Mouse (Mus musculus) left cerebral cortex, postnatal 36 days (tissue): ENCODE measurements at regions not wholly inside any gene's neighbourhood (a gene's known extent, or its start where the extent isn't known, plus 50 kb on each side); places are given as distances from the start of the nearest gene placed in this dataset.

Experiments
- DNase-seq, 2 experiments: peaks; one replicate each; pipeline ENCODE4 v3.0.0; 2021 to 2022; ENCODE audit warnings: low spot score in 2 of 2, mixed read lengths in 1 of 2
- intact Hi-C: fragments of 180-260 bp; cut with DNase I; formaldehyde crosslinking; loops from one replicate; pipeline ENCODE4 v1.15.1; 2025

DNA sequence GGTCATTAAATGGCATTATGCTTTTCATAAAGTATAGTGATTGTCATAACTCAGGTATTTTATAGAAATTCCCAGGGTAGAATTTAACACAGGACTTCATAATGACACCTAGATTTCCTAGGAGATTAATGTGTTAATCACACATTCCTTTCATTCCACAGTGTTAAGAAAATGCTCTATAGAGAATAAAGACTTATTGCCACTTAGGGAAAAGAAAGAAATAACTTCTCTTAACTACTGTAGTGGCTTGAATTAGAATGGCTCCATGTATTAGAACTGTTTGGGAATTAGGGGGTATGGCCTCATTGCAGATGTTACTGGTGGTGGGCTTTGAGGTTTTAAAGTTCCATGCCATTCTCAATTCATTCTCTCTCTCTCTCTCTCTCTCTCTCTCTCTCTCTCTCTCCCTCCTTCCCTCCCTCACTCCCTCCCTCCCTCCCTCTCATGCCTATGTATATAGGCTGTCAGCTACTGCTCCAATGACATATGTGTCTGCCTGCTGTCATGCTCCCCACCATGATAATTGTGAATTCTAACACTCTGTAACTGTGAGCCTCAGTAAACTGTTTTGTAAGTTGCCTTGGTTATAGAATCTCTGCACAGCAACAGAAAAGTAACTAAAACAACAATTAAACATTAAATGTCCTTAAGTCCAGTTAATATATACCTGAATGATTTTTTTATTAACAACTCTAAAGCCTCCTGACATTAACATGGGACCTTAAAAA is 425.1 kb upstream of the Depdc1a start:
- no peak for DNase-seq
- intact Hi-C loops, result no loop called here

DNA sequence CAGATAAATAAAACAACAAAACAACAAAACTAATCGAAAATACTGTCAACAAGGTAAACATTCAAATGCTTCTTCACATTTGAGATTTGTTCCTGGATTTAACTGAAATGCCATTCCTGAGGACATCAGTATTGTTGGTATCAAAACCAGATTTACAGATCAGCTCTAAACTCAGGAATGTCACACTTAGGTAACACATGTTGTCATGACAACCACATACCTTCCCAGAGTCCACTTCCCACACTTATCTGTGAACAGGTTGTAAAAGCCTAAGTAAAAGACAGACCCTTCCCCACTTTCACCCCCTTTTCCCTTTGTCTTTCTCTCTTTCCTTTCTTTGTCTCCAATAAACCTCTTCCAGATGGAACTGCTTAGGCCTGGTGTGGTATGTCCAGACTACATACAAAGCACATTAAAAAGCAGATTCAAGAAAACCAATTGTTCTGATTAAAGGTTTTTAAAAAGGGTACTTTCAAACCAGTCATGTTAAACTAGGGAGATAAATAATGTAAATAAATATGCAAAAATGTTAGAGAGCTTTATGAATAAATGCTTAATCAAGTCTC is 438.2 kb upstream of the Depdc1a start:
- DNase-seq, result no peak
- intact Hi-C loops, result no loop called here

DNA sequence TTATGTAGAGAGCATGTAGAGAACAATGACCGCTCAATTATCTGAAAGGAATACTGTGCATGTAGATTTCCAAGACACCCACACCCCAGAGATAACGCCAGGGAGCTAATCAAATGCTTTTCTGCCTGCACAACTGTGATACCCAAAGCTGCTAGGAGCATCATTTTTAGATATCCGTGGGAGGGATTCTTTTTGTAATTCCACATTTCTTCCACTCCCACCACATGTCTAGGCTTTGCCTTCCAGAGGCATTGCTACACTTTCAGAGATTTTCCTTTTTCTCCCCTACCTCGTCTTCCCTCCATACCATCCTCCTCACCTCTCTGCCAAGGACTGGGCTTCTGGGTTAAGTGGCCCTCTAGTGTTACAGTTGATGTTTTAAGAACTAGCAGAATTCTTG is 460.4 kb upstream of the Depdc1a start:
- intact Hi-C loops, result loop anchor here (1.0 to 10.0 kb wide), 3 partner anchors 148 to 475 kb away; no protein-coding TSS in a partner anchor
- DNase-seq, result peak; percentile 43 to 58

DNA sequence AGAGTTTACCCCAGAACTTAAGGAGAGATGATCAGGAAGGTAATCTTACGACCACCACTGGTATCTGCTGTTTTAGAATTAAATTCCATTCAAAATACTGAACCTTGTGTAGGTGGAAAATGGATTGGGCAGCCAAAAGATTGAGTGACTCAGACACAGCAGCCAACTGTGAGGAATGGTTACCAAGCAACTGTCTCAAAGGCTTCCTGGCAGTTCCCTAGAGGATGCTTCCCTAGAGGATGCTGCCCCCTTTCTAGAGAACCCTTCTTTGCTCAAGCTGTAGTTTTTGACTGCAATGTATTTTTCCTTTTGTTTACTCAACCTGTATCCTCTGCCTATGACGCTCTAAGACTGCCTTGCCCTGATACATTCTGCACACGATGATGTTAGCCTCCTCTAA is 463.7 kb upstream of the Depdc1a start:
- intact Hi-C loops, result loop anchor here (5.0 to 10.0 kb wide), 2 partner anchors 144 to 233 kb away; no protein-coding TSS in a partner anchor
- DNase-seq, result peak; percentile 20 to 28

DNA sequence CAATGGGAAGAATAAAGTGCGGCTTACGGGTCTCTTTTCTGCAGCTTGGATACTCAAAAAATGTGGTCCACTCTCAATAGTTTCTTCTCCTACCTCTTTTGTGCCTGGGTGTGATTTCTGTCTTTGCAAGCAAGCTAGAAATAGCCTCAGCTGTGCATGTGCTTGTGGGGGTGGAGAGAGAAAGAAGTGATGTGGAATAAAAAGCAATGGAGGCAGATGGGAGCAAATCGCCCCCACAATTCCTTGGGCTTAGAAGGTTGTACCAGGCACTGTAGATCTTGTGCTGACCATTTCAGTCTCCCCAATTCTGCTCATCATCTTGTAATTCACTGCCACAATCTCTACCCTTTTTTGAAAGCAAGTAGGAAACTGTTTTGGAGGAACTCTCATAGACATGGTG is 464.6 kb upstream of the Depdc1a start:
- intact Hi-C loops, result loop anchor here (1.0 to 10.0 kb wide), 3 partner anchors 143 to 468 kb away; partner anchors contain the start of gene Lrrc7
- peak; percentile 70 to 78 for DNase-seq

DNA sequence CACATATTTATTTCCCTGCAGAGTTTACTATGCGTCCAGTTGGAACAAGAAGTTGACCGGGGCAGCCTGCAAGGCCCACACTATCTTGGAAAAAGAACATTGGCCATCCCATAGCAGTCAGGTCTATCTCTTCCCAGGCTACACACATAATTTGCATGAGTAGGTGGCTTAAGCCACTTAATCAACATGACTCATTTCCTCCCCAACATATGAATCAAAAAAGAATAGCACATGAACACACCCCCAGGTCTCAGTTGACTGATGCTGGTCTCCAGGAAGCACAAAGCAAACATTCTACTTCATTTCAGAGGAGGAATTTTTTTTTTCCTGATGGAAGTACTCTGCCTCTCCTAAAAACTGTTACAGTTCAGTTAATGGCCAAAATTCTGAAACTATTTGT is 465.3 kb upstream of the Depdc1a start:
- DNase-seq, result no peak
- intact Hi-C loops, result loop anchor here (1.0 to 10.0 kb wide), 3 partner anchors 143 to 468 kb away; partner anchors contain the start of gene Lrrc7

DNA sequence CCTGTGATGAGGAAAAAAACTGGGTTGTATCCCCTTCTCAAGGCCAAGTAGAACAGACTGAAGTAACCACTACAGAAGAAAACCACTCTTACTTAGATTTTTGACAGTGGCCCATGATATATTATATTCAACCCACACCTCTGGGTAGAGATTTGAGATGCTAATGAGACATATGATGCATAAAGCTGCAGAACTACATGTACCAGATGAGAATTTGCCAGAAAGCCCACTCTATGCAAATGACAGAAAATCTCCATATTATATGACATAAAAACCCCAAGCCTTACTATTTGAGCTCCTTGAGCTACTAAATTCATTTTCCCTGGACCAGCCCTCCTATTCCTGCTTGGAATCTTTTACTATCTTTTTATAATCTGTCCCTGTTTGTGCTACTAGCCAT is 458.4 kb upstream of the Lrrc7 start:
- no peak for DNase-seq

DNA sequence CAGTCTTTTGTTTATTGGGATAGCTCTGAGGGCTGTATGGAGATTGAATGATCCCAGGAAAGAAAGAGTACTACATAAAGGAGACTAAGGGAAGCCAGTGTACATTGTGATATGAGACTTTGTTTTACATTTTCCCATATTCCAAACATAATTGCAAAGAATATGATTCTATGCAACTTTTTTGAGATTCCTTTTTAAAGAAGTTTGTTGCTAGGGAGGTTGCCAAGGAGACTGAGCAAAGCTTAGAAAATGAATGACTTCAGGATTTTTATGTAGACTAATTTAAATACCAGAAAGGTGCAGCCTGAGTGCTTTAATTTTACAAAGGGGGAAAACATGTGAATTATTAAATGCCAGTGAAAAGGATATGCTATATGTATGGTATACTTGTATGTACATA is 455.2 kb upstream of the Lrrc7 start:
- DNase-seq, result no peak
- intact Hi-C loops, result loop anchor here (5.0 kb wide), 1 partner anchor 455 kb away; the partner anchor contains the start of gene Lrrc7

More for the DNA sequence above, 458.4 kb upstream of the Lrrc7 start:
- intact Hi-C loops, result no loop called here

DNA sequence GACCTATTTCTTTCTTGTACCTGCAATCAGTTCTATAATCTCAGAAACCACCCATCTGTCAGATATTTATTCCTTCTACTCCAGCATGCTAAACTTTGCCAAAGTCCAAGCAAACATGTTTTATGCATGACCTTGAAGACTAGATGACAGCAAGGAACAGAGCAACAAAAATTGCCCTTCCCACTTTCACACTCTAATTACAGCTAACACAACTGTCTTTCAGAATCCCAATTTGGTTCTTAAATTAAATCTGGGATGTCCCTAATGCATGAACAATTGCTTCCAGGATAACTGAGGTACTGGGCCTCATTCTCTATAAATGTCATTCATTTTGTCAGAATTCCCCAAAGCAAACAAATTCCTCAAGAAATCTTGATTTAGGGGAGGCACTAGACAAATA is 454.4 kb upstream of the Lrrc7 start:
- intact Hi-C loops, result loop anchor here (5.0 kb wide), 1 partner anchor 454 kb away; the partner anchor contains the start of gene Lrrc7

DNA sequence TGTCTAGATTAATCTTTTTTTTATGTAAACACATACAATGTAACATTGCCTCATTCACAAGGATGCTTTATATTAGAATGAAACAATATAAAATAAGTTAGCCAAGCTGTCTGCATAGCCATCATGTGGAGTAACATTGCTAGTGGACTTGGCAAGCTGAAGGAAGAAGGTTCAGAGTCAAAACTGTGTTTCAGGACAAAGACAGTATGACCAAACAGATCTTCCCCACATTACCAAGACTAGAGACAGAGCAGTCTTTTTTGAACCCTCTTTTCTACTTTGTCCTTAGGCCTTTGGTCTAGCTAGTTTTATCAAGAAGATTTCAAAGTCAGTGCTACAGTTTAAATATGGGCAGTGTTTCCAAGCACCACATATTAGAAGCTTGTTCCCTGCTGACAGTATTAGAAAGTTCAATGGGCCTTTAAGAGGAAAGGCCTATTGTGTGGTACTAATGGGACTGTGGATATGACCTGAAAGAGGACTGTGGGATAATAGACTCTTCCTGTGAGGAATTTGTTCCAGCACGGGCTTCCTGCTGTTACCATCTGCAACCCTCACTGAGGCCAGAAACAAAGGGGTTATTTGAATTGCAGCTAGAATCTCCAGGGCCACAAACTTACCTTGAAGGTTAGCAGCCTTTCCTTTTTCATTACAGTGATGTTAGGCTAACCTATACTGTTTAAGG is 449.1 kb upstream of the Lrrc7 start:
- intact Hi-C loops, result no loop called here
- DNase-seq, result no peak

More for the DNA sequence above, 454.4 kb upstream of the Lrrc7 start:
- no peak for DNase-seq

DNA sequence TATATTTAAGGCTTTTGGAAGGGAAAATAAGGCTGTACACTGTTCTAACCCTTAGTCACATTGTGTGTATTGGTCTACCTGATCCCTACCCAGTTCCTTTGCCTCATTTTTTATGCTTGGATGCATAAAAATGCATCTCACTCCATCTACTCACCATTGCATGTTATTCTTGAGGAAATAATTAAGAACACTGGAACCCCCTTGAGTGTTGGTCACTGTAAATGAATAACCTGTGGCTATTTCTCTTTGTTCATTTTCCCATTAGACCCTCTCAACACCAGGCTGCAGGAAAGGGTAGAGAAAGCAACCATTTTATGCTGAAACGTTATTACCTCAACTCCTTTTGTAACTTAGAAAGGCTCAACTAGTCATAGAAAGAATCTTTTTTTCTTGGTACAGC is 442.0 kb upstream of the Lrrc7 start:
- no peak for DNase-seq
- intact Hi-C loops, result no loop called here

DNA sequence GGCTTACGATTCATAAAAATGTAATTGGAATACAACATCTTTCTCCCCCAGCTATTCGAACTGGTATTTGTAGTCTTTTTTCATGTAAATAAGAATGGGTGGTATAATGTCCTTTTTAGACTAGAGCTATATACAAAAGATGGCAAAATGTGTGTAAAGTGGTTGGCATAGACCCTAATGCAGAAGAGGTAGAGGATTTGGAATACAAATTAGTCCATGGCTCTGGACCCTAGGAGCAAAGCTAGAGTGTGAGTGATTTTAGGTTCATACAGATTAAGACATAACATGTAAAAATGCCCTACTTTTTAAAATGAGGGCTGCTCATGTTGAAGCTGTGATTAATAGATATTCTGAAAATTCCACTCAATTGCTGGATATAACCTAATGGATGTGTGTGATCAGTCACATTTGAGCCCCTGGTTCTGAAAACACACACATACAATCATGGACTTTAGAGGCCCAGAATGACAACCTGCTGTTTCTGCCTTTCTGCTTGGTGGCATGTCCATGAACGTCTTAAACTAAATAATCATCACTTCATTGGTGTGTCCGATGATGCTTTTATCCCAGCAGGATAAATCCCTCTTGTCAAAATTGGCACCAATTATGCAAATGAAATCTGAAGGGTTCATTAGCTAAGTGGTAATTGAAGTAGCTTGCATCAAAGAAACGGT is 423.6 kb upstream of the Lrrc7 start:
- intact Hi-C loops, result no loop called here
- no peak for DNase-seq

DNA sequence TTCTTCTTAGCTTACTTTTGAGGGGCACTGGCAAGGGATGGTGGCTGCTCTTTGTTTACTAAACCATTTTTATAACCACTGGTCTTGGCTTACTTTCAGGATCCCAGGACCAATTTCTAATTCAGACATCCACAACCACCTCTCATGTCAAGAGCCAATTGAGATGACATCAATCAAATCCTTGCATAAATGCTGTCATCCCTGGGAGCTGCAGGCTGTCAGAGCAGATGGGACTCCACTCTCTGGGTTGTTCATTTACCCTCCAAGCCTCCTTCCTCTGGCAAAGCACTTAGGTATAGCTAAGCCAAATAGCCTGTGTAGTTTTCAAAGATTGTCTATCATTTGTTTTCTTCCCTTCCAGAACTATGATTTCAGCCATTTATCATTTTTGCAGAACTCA is 385.0 kb upstream of the Lrrc7 start:
- intact Hi-C loops, result no loop called here
- DNase-seq, result no peak

DNA sequence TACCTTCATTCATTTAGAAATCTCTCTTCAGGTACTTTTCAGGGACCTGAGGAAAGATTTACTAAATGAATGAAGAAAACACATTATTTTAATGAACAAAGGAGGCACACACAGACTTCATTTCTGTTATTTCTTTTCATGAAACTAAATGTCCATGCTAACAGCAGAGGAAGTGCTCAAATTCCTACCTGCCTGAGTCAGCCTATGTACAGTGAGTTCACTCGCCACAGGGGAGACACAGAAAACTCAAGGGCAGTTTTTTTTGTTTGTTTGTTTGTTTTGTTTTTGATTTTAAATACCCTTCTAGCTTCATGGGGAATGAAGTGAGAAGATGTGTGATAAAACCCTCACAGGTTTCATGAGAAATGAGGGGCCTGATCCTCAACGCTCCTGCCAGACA is 343.1 kb upstream of the Lrrc7 start:
- DNase-seq, result no peak
- intact Hi-C loops, result no loop called here

DNA sequence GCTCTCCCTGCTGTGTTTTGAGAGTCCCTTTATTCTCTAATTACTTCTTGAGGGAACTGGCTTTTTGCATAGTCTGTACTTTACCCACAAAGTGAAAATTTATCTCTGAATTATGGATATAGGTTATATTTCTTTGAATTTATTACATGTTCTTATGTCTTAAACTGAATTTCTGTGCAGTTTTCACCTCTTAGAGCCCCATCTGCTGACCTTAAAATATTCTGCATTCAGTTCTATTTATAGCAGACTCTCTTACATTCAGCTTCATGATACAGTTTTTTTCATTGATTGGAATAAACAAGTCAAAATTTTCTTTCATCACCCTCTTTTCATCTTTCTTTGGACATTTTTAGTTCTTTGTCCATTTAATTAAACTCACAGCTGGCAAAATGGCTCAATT is 337.4 kb upstream of the Lrrc7 start:
- DNase-seq, result no peak
- intact Hi-C loops, result no loop called here

DNA sequence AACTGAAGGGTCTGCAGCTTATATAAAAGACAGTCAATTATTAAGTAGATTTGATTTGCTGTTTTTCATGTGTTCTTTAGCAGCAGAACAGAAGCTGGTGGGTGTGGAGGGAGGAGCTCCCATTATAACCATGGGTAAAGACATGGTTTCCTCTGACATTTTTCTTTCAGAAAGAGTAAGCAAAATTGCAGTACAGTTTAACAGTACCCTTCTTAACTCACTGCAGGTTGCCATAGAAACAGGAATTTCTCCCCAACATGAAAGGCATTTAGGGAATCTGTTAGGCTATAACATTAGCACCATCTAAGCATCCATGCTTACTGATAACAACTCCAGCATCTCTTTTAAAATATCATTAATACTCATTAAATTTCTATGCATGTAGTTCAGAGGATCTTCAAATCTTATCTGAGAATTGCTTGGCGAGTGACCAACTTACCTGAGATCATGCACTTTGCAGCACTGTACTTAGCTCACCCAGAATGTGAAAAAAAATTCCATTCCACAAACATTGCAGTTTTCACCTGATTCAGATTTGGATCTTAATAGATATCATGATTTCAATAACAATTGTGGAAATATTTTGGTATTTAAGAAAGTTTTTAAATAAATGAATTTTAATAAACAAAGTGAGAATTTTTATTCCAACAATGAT is 324.8 kb upstream of the Lrrc7 start:
- intact Hi-C loops, result loop anchor here (5.0 kb wide), 2 partner anchors 145 to 325 kb away; partner anchors contain the start of gene Lrrc7
- no peak for DNase-seq

DNA sequence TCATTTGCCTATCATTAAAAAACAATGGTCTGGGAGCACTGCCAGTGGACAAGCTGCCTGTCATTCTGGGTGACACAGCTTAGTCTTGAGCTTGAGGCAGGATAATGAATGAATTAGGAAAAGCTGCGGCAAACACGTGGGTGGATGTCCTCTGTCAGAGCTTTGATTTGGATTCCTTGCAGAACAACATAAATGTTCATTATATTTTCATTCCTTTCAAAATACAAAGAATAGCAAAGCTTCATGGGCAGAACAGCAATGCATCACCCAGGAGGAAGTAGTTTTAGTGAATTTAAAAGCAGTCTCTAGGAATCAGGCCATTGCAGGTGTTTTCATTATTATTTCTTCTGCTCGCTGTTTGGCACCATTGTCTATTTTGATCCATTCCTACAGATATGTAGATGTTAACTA is 324.3 kb upstream of the Lrrc7 start:
- intact Hi-C loops, result loop anchor here (5.0 kb wide), 2 partner anchors 146 to 324 kb away; partner anchors contain the start of gene Lrrc7

More for the DNA sequence above, 324.3 kb upstream of the Lrrc7 start:
- DNase-seq, result peak in 1 of 2 experiments; percentile 10
